In genomic region chr6:7374629-7375028, GRCm38 (mm10) we compare ENCODE assay signal across 14 mouse cellular contexts.
A peak's percentile ranks its signal among the peaks of the same experiment; 100 is the strongest.
DNase-seq lines count a peak whose midpoint lies in the region; ATAC-seq and TF ChIP-seq lines count a peak whose summit lies in the region.
"Had no signal": no experiment of that assay in that cellular context is flagged by ENCODE, and none has a peak within 500 bp of the region (broad histone marks: within the 10 kb centered on the region; RNA-seq: fewer than 3 reads in every experiment).

No protein-coding gene starts in this region.

- no peaks in the 10 kb centered on the region for H3K9me3 ChIP-seq in heart, embryonic 13.5 days
- H3K9me3 ChIP-seq in forebrain, embryonic 13.5 days (replicated peaks) = no peaks in the 10 kb centered on the region
- no peaks in the 10 kb centered on the region for H3K9me3 ChIP-seq in hindbrain, embryonic 16.5 days (ENCODE audit: control insufficient read depth, low read length)
- H3K9me3 ChIP-seq in neural tube, embryonic 15.5 days (replicated peaks) = no peaks in the 10 kb centered on the region
- H3K9me3 ChIP-seq in kidney, embryonic 14.5 days (ENCODE audit: control insufficient read depth, low read length) = no peaks in the 10 kb centered on the region

- H3K36me3 ChIP-seq in heart, embryonic 13.5 days = no peaks in the 10 kb centered on the region
- no peaks in the 10 kb centered on the region for H3K36me3 ChIP-seq in heart, adult 2 months (ENCODE audit: control insufficient read depth, insufficient read depth, low read length)
- H3K36me3 ChIP-seq in forebrain, embryonic 13.5 days (ENCODE audit: poor library complexity, severe bottlenecking) = no peaks in the 10 kb centered on the region
- H3K36me3 ChIP-seq in hindbrain, embryonic 16.5 days (ENCODE audit: control insufficient read depth, insufficient read depth, low read length) = no peaks in the 10 kb centered on the region
- no peaks in the 10 kb centered on the region for H3K36me3 ChIP-seq in neural tube, embryonic 15.5 days
- no peaks in the 10 kb centered on the region for H3K36me3 ChIP-seq in kidney, embryonic 14.5 days (ENCODE audit: control insufficient read depth, insufficient read depth, low read length)

- TF ChIP-seq POLR2A in heart, adult 2 months (IDR thresholded peaks at IDR 0.05; ENCODE audit: insufficient read depth, low read depth, low read length) = no peak

- no peak for TF ChIP-seq EP300 in heart, adult 2 months (IDR thresholded peaks at IDR 0.05; ENCODE audit: insufficient read depth, low read depth, low read length)

- H3K27ac ChIP-seq in heart, embryonic 13.5 days (replicated peaks) = no peak overlapping the region
- no peak overlapping the region for H3K27ac ChIP-seq in heart, adult 2 months
- no peak overlapping the region for H3K27ac ChIP-seq in forebrain, embryonic 13.5 days
- no peak overlapping the region for H3K27ac ChIP-seq in hindbrain, embryonic 16.5 days (ENCODE audit: low read depth, low read length)
- H3K27ac ChIP-seq in neural tube, embryonic 15.5 days (replicated peaks) = no peak overlapping the region
- no peak overlapping the region for H3K27ac ChIP-seq in kidney, embryonic 14.5 days (ENCODE audit: low read depth, low read length)

- no peaks in the 10 kb centered on the region for H3K79me2 ChIP-seq in heart, adult 2 months (replicated peaks; ENCODE audit: control insufficient read depth, insufficient read depth, low read length)

- H3K4me1 ChIP-seq in heart, embryonic 13.5 days = peaks cover 11% of the 10 kb centered on the region
- H3K4me1 ChIP-seq in heart, adult 2 months (ENCODE audit: control insufficient read depth, insufficient read depth, low read length) = no peaks in the 10 kb centered on the region
- peaks cover 5% of the 10 kb centered on the region for H3K4me1 ChIP-seq in forebrain, embryonic 13.5 days
- H3K4me1 ChIP-seq in hindbrain, embryonic 16.5 days (ENCODE audit: control insufficient read depth, insufficient read depth, low read depth, low read length) = no peaks in the 10 kb centered on the region
- peaks cover 4% of the 10 kb centered on the region; the same call in 1 of the 2 replicates for H3K4me1 ChIP-seq in neural tube, embryonic 15.5 days
- H3K4me1 ChIP-seq in kidney, embryonic 14.5 days (ENCODE audit: control insufficient read depth, insufficient read depth, low read length) = no peaks in the 10 kb centered on the region

- intact Hi-C loops in heart, adult 2 months (cut with DNase I) = no loop called here

- no peak for TF ChIP-seq CTCF in heart, adult 2 months (IDR thresholded peaks at IDR 0.05)

- no peaks in the 10 kb centered on the region for H3K27me3 ChIP-seq in heart, embryonic 13.5 days (replicated peaks)
- H3K27me3 ChIP-seq in heart, adult 2 months (ENCODE audit: control insufficient read depth, insufficient read depth, low read length) = no peaks in the 10 kb centered on the region
- no peaks in the 10 kb centered on the region for H3K27me3 ChIP-seq in forebrain, embryonic 13.5 days
- no peaks in the 10 kb centered on the region for H3K27me3 ChIP-seq in hindbrain, embryonic 16.5 days (replicated peaks; ENCODE audit: control insufficient read depth, insufficient read depth, low read length)
- H3K27me3 ChIP-seq in neural tube, embryonic 15.5 days (replicated peaks) = no peaks in the 10 kb centered on the region
- no peaks in the 10 kb centered on the region for H3K27me3 ChIP-seq in kidney, embryonic 14.5 days (ENCODE audit: control insufficient read depth, insufficient read depth, low read length)

- WGBS in heart, embryonic 13.5 days = 18% methylated on average over 4 of the region's 4 CpGs
- WGBS in heart, adult 2 months = 23% methylated on average over 4 of the region's 4 CpGs
- 25% methylated on average over 4 of the region's 4 CpGs for WGBS in forebrain, embryonic 13.5 days
- WGBS in hindbrain, embryonic 16.5 days = 47% methylated on average over 4 of the region's 4 CpGs
- 35% methylated on average over 4 of the region's 4 CpGs for WGBS in neural tube, embryonic 15.5 days
- 45% methylated on average over 4 of the region's 4 CpGs for WGBS in kidney, embryonic 14.5 days

- no peak for DNase-seq in heart, adult 2 months
- no peak for DNase-seq in urinary bladder, postnatal 36 days (ENCODE audit: low spot score in 2 of 2)
- DNase-seq in natural killer cell, adult 2 months (ENCODE audit: low spot score in 2 of 2) = no peak
- DNase-seq: cerebellum, postnatal 36 days; heart, postnatal 4 days; kidney, postnatal 10 days; lung, postnatal 10 days; thymus, adult 2 months had no signal

- peak overlapping the region; percentile 3; the same call in 1 of the 2 replicates for H3K4me2 ChIP-seq in heart, embryonic 13.5 days
- no peak overlapping the region for H3K4me2 ChIP-seq in forebrain, embryonic 13.5 days
- no peak overlapping the region for H3K4me2 ChIP-seq in hindbrain, embryonic 16.5 days (ENCODE audit: low read length)
- no peak overlapping the region for H3K4me2 ChIP-seq in neural tube, embryonic 15.5 days
- no peak overlapping the region for H3K4me2 ChIP-seq in kidney, embryonic 14.5 days (replicated peaks; ENCODE audit: low read depth, low read length)
- H3K4me2 ChIP-seq: liver, embryonic 11.5 days had no signal

- ATAC-seq in heart, embryonic 13.5 days (ENCODE audit: extremely low read depth, insufficient number of reproducible peaks, low FRiP score, low TSS enrichment) = no peak
- ATAC-seq in forebrain, embryonic 13.5 days = peak; percentile 79
- ATAC-seq in hindbrain, embryonic 16.5 days = peak; percentile 74
- ATAC-seq in neural tube, embryonic 15.5 days (ENCODE audit: low FRiP score) = peak; percentile 63
- ATAC-seq in kidney, embryonic 14.5 days (ENCODE audit: low FRiP score, low TSS enrichment) = no peak

- H3K4me3 ChIP-seq in heart, embryonic 13.5 days = no peak overlapping the region
- no peak overlapping the region for H3K4me3 ChIP-seq in heart, adult 2 months
- no peak overlapping the region for H3K4me3 ChIP-seq in forebrain, embryonic 13.5 days
- H3K4me3 ChIP-seq in hindbrain, embryonic 16.5 days (ENCODE audit: low read length) = no peak overlapping the region
- no peak overlapping the region for H3K4me3 ChIP-seq in neural tube, embryonic 15.5 days (replicated peaks)
- no peak overlapping the region for H3K4me3 ChIP-seq in kidney, embryonic 14.5 days (ENCODE audit: low read length)

- H3K9ac ChIP-seq in heart, embryonic 13.5 days = no peak overlapping the region
- H3K9ac ChIP-seq in heart, adult 2 months (ENCODE audit: low read depth, low read length) = no peak overlapping the region
- H3K9ac ChIP-seq in forebrain, embryonic 13.5 days = no peak overlapping the region
- H3K9ac ChIP-seq in hindbrain, embryonic 16.5 days (ENCODE audit: low read depth, low read length) = no peak overlapping the region
- no peak overlapping the region for H3K9ac ChIP-seq in neural tube, embryonic 15.5 days (replicated peaks)
- H3K9ac ChIP-seq in kidney, embryonic 14.5 days (ENCODE audit: low read depth, low read length) = no peak overlapping the region

Comparison
In these comparisons a context has a peak if more than half of its experiments do, and no peak if none do; other contexts are left out.
1. ATAC-seq: peak in forebrain, embryonic 13.5 days (single experiment), hindbrain, embryonic 16.5 days (single experiment) and neural tube, embryonic 15.5 days (single experiment); none in heart, embryonic 13.5 days (single experiment) and kidney, embryonic 14.5 days (single experiment).